Mouse (Mus musculus) adipocyte (in vitro differentiated cells): ENCODE data around the gene Ap1g2.

Experiments used
- DNase-seq: peaks from one replicate; pipeline ENCODE4 v3.0.0-alpha.2; 2016; ENCODE audit warnings: low spot score

Ap1g2 gene

GRCm38 (mm10) chr14:55059931-55060330 lies 46.5 kb downstream of the Ap1g2 start:
- no peak for DNase-seq

- no peak for DNase-seq
These were observed 47.4 kb downstream of the Ap1g2 start for GRCm38 (mm10) chr14:55059009-55059408.

- no peak for DNase-seq
These were observed 51.1 kb downstream of the Ap1g2 start for GRCm38 (mm10) chr14:55055167-55055834.

- no peak for DNase-seq
These were observed 52.1 kb downstream of the Ap1g2 start for GRCm38 (mm10) chr14:55054191-55054749.

- no peak for DNase-seq
These were observed 52.6 kb downstream of the Ap1g2 start for GRCm38 (mm10) chr14:55053708-55054190.

GRCm38 (mm10) chr14:55053050-55053449 lies 53.3 kb downstream of the Ap1g2 start:
- DNase-seq = no peak

GRCm38 (mm10) chr14:55052496-55052895 lies 53.9 kb downstream of the Ap1g2 start:
- no peak for DNase-seq
